Mouse (Mus musculus) liver, embryonic 12.5 days (tissue): ENCODE measurements around the gene Clcn3. TPM values are rescaled to one million over a fixed set of nuclear protein-coding genes. Genes with fewer than 3 reads are reported as not detected.
A peak's percentile ranks its signal among the peaks of the same experiment; 100 is the strongest.

Experiments
- ATAC-seq: fragments of 200-750 bp; cut with Nextera tagmentation; 2 replicates; pipeline ENCODE4 v1.8.0; 2017; ENCODE audit warnings: moderate number of reproducible peaks, mild to moderate bottlenecking, moderate library complexity
- H3K27ac ChIP-seq: fragments of 300-500 bp; sonication (generic); 2 replicates; pipeline ENCODE4 v1.5.1; 2016; ENCODE audit warnings: mild to moderate bottlenecking
- H3K27me3 ChIP-seq: fragments of 300-500 bp; sonication (generic); replicated peaks from 2 replicates; pipeline ENCODE4 v1.6.1; 2016; ENCODE audit warnings: mild to moderate bottlenecking, moderate library complexity
- H3K36me3 ChIP-seq: fragments of 300-500 bp; sonication (generic); 2 replicates; pipeline ENCODE4 v1.6.1; 2016; ENCODE audit warnings: mild to moderate bottlenecking, moderate library complexity
- H3K4me1 ChIP-seq: fragments of 300-500 bp; sonication (generic); 2 replicates; pipeline ENCODE4 v1.6.1; 2016
- H3K4me2 ChIP-seq: fragments of 300-500 bp; sonication (generic); 2 replicates; pipeline ENCODE4 v1.6.1; 2016; ENCODE audit warnings: mild to moderate bottlenecking, moderate library complexity
- H3K4me3 ChIP-seq: fragments of 300-500 bp; sonication (generic); 2 replicates; pipeline ENCODE4 v1.5.1; 2016; ENCODE audit warnings: mild to moderate bottlenecking, moderate library complexity
- H3K9ac ChIP-seq: fragments of 300-500 bp; sonication (generic); 2 replicates; pipeline ENCODE4 v1.6.1; 2016; ENCODE audit warnings: mild to moderate bottlenecking, moderate library complexity
- H3K9me3 ChIP-seq: fragments of 300-500 bp; sonication (generic); replicated peaks from 2 replicates; pipeline ENCODE4 v1.6.1; 2016; ENCODE audit warnings: mild to moderate bottlenecking, moderate library complexity
- WGBS: fragments of 180-500 bp; shearing (Covaris S2); methylation state at CpG from one replicate; pipeline ENCODE4 v1.1.7; 2016; ENCODE audit not compliant: insufficient replicate concordance; 5-methylcytosine and 5-hydroxymethylcytosine counted together
- polyA plus RNA-seq: library from polyadenylated mRNA; unstranded; fragments of >200 nt; fragmentation: Nextera tagmentation; extraction: Ambion mirVana; gene quantifications from 2 replicates; pipeline ENCODE4 v1.2.1, GENCODE M21; 2016

Gene Clcn3
- polyA plus RNA-seq, 1 experiment from 2014 or later = 44.9 TPM

GRCm38 (mm10) chr8:60973448-60973847, 9.7 kb downstream of the Clcn3 start:
- Histone ChIP-seq H3K4me3 (peak overlapping the region; percentile 29), H3K9me3 (no peaks in the 10 kb centered on the region), H3K4me2 (peak overlapping the region; percentile 67), H3K27ac (peak overlapping the region; percentile 91), H3K36me3 (no peaks in the 10 kb centered on the region), H3K9ac (peak overlapping the region; percentile 63), H3K27me3 (no peaks in the 10 kb centered on the region), H3K4me1 (peaks cover 84% of the 10 kb centered on the region)
- WGBS = 20% methylated on average over 2 of the region's 2 CpGs
- peak; percentile 88 for ATAC-seq

- Histone ChIP-seq H3K9ac (peak overlapping the region; percentile 63), H3K36me3 (no peaks in the 10 kb centered on the region), H3K4me3 (no peak overlapping the region), H3K27me3 (no peaks in the 10 kb centered on the region), H3K9me3 (no peaks in the 10 kb centered on the region), H3K4me1 (peaks cover 85% of the 10 kb centered on the region), H3K27ac (peak overlapping the region; percentile 66), H3K4me2 (peak overlapping the region; percentile 67)
- 74% methylated on average over 4 of the region's 4 CpGs for WGBS
- no peak for ATAC-seq
These were observed 11.3 kb downstream of the Clcn3 start for GRCm38 (mm10) chr8:60971808-60972207.

GRCm38 (mm10) chr8:60969091-60969490, 14.0 kb downstream of the Clcn3 start:
- Histone ChIP-seq H3K36me3 (no peaks in the 10 kb centered on the region), H3K4me2 (peak overlapping the region; percentile 57), H3K9ac (peak overlapping the region; percentile 49), H3K9me3 (no peaks in the 10 kb centered on the region), H3K4me3 (peak overlapping the region; percentile 9; the same call in 1 of the 2 replicates), H3K4me1 (peaks cover 88% of the 10 kb centered on the region), H3K27ac (peak overlapping the region; percentile 77), H3K27me3 (no peaks in the 10 kb centered on the region)
- no peak for ATAC-seq
- 21% methylated on average over 2 of the region's 2 CpGs for WGBS

- H3K4me3 ChIP-seq = no peak overlapping the region
- H3K4me2 ChIP-seq = no peak overlapping the region
- no peak overlapping the region for H3K9ac ChIP-seq
- H3K27ac ChIP-seq = peak overlapping the region; percentile 23; the same call in 1 of the 2 replicates
- no peaks in the 10 kb centered on the region for H3K36me3 ChIP-seq
- H3K4me1 ChIP-seq = peaks cover 79% of the 10 kb centered on the region
- H3K9me3 ChIP-seq = no peaks in the 10 kb centered on the region
- H3K27me3 ChIP-seq = no peaks in the 10 kb centered on the region
- no peak for ATAC-seq
- WGBS = 53% methylated on average over 3 of the region's 3 CpGs
These were observed 17.4 kb downstream of the Clcn3 start for GRCm38 (mm10) chr8:60965741-60966140.

GRCm38 (mm10) chr8:60965306-60965705, 17.8 kb downstream of the Clcn3 start:
- peak; percentile 30; the same call in 1 of the 2 replicates for ATAC-seq
- Histone ChIP-seq H3K27ac (peak overlapping the region; percentile 23; the same call in 1 of the 2 replicates), H3K4me1 (peaks cover 76% of the 10 kb centered on the region), H3K9me3 (no peaks in the 10 kb centered on the region), H3K4me2 (peak overlapping the region; percentile 34), H3K4me3 (no peak overlapping the region), H3K36me3 (no peaks in the 10 kb centered on the region), H3K27me3 (no peaks in the 10 kb centered on the region), H3K9ac (no peak overlapping the region)
- 24% methylated on average over 6 of the region's 6 CpGs for WGBS

GRCm38 (mm10) chr8:60964518-60964917, 18.6 kb downstream of the Clcn3 start:
- no peak overlapping the region for H3K4me2 ChIP-seq
- no peak for ATAC-seq
- no peaks in the 10 kb centered on the region for H3K36me3 ChIP-seq
- no peak overlapping the region for H3K4me3 ChIP-seq
- no peaks in the 10 kb centered on the region for H3K27me3 ChIP-seq
- 68% methylated on average over 4 of the region's 4 CpGs for WGBS
- no peak overlapping the region for H3K9ac ChIP-seq
- H3K27ac ChIP-seq = no peak overlapping the region
- peaks cover 69% of the 10 kb centered on the region for H3K4me1 ChIP-seq
- H3K9me3 ChIP-seq = no peaks in the 10 kb centered on the region

- Histone ChIP-seq H3K4me1 (peaks cover 63% of the 10 kb centered on the region), H3K27ac (0 out of 2 replicates have a peak overlapping the region, but pooled peaks have one; percentile 14), H3K4me3 (no peak overlapping the region), H3K9me3 (no peaks in the 10 kb centered on the region), H3K4me2 (no peak overlapping the region), H3K27me3 (no peaks in the 10 kb centered on the region), H3K9ac (no peak overlapping the region), H3K36me3 (no peaks in the 10 kb centered on the region)
- peak; percentile 41; the same call in 1 of the 2 replicates for ATAC-seq
- 28% methylated on average over 2 of the region's 2 CpGs for WGBS
These were observed 19.2 kb downstream of the Clcn3 start for GRCm38 (mm10) chr8:60963931-60964330.

- peaks cover 61% of the 10 kb centered on the region for H3K4me1 ChIP-seq
- H3K4me2 ChIP-seq = no peak overlapping the region
- WGBS = 69% methylated on average over 3 of the region's 3 CpGs
These were observed 20.3 kb downstream of the Clcn3 start for GRCm38 (mm10) chr8:60962763-60963162.

GRCm38 (mm10) chr8:60956847-60957246, 26.3 kb downstream of the Clcn3 start:
- no peaks in the 10 kb centered on the region for H3K36me3 ChIP-seq
- H3K27ac ChIP-seq = peak overlapping the region; percentile 96
- H3K4me3 ChIP-seq = peak overlapping the region; percentile 24
- peak overlapping the region; percentile 68 for H3K9ac ChIP-seq
- H3K27me3 ChIP-seq = no peaks in the 10 kb centered on the region
- WGBS = 26% methylated on average over 7 of the region's 7 CpGs
- ATAC-seq = peak; percentile 81
- no peaks in the 10 kb centered on the region for H3K9me3 ChIP-seq
- peak overlapping the region; percentile 62 for H3K4me2 ChIP-seq
- peaks cover 54% of the 10 kb centered on the region for H3K4me1 ChIP-seq

More at GRCm38 (mm10) chr8:60962763-60963162, 20.3 kb downstream of the Clcn3 start:
- no peak for ATAC-seq
- Histone ChIP-seq H3K27ac (no peak overlapping the region), H3K27me3 (no peaks in the 10 kb centered on the region), H3K36me3 (no peaks in the 10 kb centered on the region), H3K9me3 (no peaks in the 10 kb centered on the region), H3K4me3 (no peak overlapping the region), H3K9ac (no peak overlapping the region)

GRCm38 (mm10) chr8:60954281-60955014, 28.7 kb downstream of the Clcn3 start:
- no peaks in the 10 kb centered on the region for H3K27me3 ChIP-seq
- H3K4me1 ChIP-seq = peaks cover 65% of the 10 kb centered on the region
- H3K27ac ChIP-seq = peak overlapping the region; percentile 96
- H3K4me3 ChIP-seq = peak overlapping the region; percentile 60
- H3K9me3 ChIP-seq = no peaks in the 10 kb centered on the region
- H3K9ac ChIP-seq = peak overlapping the region; percentile 77
- peak; percentile 90 for ATAC-seq
- 5% methylated on average over 15 of the region's 15 CpGs for WGBS
- no peaks in the 10 kb centered on the region for H3K36me3 ChIP-seq
- H3K4me2 ChIP-seq = peak overlapping the region; percentile 75

- no peaks in the 10 kb centered on the region for H3K9me3 ChIP-seq
- 32% methylated on average over 5 of the region's 5 CpGs for WGBS
- no peak for ATAC-seq
- H3K27me3 ChIP-seq = no peaks in the 10 kb centered on the region
- peak overlapping the region; percentile 58 for H3K9ac ChIP-seq
- peak overlapping the region; percentile 67 for H3K4me2 ChIP-seq
- H3K4me1 ChIP-seq = peaks cover 64% of the 10 kb centered on the region
- H3K4me3 ChIP-seq = peak overlapping the region; percentile 56
- H3K27ac ChIP-seq = peak overlapping the region; percentile 86
- no peaks in the 10 kb centered on the region for H3K36me3 ChIP-seq
These were observed 30.3 kb downstream of the Clcn3 start for GRCm38 (mm10) chr8:60952803-60953202.

GRCm38 (mm10) chr8:60951757-60952156, 31.3 kb downstream of the Clcn3 start:
- H3K4me2 ChIP-seq = peak overlapping the region; percentile 67
- WGBS = 97% methylated on average over 1 of the region's 1 CpGs
- H3K4me1 ChIP-seq = peaks cover 60% of the 10 kb centered on the region
- peak overlapping the region; percentile 27; the same call in 1 of the 2 replicates for H3K9ac ChIP-seq
- peak overlapping the region; percentile 56 for H3K4me3 ChIP-seq
- no peaks in the 10 kb centered on the region for H3K36me3 ChIP-seq
- no peak for ATAC-seq
- no peaks in the 10 kb centered on the region for H3K9me3 ChIP-seq
- H3K27me3 ChIP-seq = no peaks in the 10 kb centered on the region
- peak overlapping the region; percentile 53; the same call in 1 of the 2 replicates for H3K27ac ChIP-seq
